Mouse (Mus musculus) natural killer cell, adult 2 months (primary cell): ENCODE data around the gene Rfc4.
"Not testable (repeated sequence)": the region's sequence is repeated elsewhere in the genome, so short reads cannot be mapped to it uniquely, and the experiment has no call there.

ENCODE experiments used
- DNase-seq, 2 experiments: peaks; one replicate each; pipeline ENCODE4 v3.0.0; 2022; ENCODE audit warnings: low spot score in 2 of 2

Gene Rfc4

DNA sequence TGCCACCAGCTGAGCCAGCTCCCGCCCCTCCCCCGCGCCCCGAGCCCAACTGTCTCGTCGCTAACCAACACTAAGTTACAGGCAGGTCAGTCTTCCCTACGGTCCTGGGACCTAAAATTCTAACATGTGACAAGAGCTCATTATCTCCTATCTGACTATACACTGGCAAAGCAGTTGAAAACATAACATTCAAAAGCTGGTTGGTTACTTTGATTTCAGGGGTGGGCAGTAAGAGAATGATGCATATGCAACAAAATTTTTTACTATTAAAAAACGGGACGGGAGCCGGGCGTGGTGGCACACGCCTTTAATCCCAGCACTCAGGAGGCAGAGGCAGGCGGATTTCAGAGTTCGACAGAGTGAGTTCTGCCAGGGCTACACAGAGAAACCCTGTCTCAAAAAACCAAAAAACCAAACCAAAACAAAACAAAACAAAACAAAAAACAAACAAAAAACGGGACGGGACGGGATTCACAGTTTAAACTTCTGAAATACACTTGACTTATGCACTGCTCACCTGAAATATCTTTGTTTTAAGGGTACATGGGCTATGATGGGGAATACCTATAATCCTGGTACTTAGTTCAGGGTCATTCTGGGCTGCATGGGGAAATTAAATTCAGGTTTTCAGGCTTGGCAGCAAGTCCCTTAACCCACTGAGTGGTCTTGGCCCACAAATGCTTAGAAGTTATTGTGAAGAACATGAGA is 24.3 kb downstream of the Rfc4 start:
- DNase-seq, result no peak

DNA sequence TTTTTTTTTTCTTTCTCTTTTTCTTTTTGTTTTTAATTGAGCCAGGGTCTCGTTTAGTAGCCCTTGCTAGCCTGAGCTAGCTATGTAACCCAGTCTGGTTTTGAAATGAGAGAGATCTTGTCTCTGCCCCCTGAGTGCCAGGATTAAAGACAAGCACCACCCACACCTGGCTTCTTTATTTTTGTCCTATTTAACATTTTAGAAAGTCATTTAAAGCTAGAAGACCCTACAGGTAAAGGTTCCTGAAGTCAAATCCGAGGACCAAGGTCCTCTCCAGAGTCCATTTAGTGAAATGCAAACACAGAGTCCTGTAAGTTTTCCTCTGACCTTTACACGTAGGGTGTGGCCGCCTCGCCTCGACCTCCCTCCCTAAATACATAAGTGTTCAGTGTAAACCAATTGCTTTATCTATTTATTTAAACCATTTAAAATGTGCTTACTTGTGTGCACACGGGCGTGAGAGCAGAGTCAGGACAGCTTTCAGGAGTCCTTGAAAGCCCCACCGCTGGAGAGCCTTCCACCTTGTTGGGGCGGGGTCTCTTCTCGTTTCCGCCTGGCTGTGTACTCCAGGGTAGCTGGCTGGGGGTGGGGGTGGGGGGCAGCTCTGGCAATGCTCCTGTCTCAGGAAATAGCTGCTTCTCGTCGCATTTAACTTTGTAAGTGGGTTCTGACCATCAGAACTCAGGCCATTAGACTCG is 25.0 kb downstream of the Rfc4 start:
- no peak for DNase-seq

DNA sequence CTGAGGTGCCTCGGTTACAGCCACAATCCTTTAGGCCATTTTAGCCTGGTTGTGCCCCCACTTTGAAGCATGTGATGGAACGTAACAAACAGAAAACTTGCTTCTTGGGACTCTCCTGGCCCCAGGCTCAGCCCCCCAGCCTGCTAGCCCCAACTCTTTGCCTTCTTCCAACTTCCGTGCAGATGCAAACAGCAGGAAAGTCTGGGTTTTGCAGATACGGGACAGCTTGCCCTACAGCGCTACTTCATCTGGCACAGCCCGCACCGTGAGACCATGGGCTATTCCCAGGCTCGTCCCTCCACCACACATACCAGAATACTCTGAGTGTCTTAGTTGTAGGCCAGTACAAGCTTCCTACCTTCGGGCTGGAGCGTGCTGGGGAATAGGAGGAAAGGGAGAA is 26.9 kb downstream of the Rfc4 start:
- no peak for DNase-seq

DNA sequence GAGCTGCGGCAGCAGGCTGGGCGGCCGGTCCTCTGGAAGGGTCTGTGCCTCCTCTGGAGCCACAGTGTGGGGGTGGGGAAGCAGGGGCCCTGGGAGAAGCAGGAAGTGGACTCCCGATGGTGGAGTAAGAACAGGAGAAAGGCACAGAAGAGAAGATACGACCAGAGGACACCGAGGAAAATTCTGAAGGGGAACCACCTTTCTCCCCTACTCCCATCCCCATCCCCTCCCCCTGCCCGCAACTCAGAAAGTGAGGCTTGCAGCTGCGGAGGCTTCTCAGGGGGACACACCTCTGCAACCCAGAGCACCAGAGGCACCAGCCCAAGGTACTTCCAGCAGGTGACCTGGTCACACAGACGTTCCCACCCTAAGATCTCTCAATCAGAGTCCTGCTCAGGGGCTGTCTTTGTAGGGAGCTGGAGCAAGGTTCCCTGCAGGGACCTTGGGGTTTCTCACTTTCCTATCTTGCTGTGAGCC is 27.4 kb downstream of the Rfc4 start:
- no peak for DNase-seq

DNA sequence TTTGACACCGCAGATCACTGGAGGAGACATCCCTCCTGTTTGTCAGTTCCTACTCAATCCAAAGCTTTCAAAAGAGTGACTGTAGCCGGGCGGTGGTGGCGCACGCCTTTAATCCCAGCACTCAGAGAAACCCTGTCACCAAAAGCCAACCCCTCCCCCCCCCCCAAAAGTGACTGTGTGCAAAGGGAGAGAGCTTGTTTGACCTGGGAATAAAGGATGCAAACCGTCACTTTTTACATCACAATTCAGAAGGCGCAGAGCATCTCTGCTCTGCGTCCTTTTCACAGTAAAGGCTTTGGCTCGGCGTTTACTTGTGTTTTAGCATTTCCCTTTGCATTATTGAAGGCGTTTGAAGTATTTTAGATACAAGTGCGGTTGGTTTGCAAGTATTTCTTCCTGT is 27.9 kb downstream of the Rfc4 start:
- DNase-seq, result no peak

DNA sequence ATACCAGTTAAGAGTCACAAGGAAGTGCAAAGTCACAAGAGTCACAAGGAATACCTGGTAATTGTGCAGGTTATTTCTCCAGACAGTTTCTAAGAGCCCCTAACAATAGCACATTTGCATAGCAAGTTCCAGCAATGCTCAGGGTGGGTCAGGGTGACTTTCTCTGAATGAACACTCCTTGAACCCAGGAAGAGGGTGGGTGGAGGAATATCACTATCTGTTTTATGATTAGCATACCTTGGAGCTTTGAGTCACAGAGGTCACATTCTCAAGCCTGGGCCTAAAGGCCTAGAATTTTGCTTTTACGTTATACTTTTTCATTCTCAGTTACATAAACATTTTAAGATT is 29.5 kb downstream of the Rfc4 start:
- not testable (repeated sequence) for DNase-seq

DNA sequence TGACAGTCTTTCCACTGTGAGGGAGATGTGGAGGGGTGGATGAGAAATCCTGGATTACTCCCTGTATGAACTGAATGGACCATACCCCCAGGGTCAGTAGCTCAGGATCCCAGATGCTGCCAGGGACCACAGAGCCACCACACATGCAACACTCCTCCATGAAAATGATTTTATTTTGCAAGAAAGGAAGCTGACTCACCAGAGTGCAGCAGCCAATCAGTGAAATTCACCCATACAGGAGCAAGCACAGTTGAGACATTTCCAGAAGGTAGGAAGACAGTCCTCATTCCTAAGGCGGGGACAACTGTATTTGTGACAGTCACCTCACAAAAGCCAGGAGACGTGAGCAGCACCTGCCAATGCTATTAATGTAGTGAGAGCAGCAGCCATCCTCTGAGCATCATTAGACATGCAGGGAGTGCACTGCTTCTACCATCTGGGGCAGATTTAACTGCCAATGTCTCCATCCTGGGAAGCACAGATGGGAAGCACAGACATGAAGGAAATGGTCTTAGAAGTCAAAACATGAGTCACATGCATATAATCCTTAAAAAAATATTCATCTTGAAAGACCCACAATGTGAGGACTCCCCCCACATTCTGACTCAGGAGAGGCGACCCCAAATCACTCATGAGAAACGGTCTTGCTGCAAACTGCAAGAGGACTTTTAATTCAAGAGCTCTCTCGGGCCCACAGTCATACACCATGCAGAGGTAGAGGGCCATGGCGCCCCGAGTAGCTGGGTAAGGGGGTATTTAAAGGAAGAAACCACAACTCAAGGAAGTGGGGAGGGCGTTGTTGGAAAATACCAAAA is 30.0 kb downstream of the Rfc4 start:
- DNase-seq, result not testable (repeated sequence)

DNA sequence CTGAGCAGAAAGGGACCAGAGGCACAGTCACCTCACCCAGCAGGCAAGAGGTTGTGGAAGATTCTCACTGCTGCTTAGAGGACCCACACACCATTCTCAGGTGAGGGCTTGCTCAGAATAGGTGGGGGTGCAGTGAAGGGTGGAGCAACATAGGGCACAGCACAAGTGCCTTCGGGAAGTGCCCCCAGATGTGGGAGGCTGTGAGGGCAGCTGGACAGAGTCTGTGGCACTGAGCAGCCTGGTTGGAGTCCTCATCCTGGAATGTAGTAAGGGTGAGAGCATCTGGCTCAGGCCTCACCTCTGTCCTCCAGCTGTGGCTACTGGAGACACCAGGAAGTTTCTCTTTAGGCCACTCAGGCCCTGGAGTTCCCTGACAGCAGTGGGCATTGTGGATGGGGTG is 30.7 kb downstream of the Rfc4 start:
- not testable (repeated sequence) for DNase-seq

DNA sequence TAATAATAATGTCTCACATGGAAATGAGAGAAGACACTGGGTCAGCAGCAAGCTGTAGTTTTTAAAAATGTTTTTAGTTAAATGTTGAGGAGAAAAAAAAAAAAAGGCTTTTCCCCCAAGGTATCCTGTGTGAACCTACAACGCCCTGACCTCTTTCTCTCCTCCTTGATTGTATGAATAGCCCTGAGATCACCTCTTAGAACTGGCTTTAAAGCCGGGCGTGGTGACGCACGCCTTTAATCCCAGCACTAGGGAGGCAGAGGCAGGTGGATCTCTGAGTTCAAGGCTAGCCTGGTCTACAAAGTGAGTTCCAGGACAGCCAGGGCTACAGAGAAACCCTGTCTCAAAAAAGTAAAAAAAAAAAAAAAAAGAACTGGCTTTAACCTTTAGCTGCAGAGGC is 32.0 kb downstream of the Rfc4 start:
- DNase-seq, result not testable (repeated sequence)

DNA sequence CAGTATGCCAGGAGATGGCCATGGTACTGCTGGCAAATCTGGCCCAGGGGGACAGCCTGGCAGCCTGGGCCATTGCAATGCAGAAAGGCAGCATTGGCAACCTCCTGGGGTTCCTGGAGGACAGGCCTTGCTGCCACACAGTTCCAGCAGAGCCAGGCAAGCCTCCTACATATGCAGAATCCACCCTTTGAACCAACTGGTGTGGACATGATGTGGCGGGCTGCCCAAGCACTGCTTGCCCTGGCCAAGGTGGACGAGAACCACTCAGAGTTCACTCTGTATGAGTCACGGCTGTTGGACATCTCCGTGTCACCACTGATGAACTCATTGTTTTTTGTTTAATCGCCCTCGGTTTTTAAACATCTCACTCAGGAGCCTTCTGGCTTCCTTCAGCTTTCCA is 33.4 kb downstream of the Rfc4 start:
- DNase-seq, result no peak

DNA sequence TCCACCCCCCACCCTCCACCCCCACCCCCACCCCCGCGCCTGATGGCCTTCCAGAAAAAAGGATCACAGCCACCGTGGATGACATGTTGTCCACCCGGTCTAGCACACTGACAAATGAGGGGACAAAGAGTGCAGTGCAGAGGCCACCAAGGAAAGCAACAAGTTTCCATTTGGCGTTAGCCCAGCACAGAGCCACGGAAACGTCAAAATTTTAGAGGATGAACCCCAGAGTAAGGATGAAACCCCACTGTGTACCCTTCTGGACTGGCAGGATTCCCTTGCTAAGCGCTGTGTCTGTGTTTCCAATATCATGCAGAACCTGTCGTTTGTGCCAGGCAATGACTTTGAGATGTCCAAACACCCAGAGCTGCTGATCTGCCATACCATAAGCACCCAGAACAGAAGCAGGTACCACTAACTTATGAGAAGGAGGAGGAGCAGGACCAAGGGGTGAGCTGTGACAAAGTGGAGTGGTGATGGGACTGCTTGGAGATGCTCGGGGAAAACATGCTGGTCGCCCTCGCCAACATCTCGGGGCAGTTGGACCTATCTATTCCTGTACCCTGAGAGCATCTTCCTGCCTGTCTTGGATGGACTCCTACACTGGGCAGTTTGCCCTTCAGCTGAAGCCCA is 34.1 kb downstream of the Rfc4 start:
- no peak for DNase-seq

DNA sequence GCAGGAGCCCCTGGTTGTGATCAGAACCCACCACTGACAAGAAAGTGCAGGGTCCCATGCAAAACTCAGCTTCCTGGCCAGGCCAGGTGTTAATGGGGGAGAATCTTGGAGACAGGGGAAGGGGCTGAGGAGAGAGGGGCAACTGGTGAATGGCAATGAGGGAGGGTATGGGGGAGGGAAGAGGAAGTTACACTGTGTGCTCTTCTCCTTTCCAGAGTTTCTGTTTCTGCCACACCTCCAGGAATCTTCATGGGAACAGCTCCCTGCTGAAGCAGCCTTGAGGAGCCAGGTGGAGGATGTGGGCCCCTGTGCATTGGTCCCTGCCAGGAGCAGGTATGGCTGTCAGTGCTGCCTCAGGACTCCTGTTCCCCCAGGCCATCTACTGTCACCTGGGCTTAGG is 36.2 kb downstream of the Rfc4 start:
- not testable (repeated sequence) for DNase-seq

DNA sequence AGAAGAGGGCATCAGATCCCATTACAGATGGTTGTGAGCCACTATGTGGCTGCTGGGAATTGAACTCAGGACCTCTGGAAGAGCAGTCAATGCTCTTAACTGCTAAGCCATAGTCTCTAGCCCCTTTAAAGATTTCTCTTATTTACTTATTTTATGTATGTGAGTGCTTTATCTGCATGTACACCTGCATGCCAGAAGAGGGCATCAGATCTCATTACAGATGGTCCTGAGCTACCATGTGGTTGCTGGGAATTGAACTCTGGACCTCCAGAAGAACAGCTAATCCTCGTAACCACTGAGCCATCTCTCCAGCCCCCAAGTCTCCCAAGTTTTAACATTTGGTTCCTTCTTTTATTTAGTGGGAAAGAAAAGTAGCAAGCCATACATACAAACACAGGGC is 39.0 kb downstream of the Rfc4 start:
- DNase-seq, result not testable (repeated sequence)

DNA sequence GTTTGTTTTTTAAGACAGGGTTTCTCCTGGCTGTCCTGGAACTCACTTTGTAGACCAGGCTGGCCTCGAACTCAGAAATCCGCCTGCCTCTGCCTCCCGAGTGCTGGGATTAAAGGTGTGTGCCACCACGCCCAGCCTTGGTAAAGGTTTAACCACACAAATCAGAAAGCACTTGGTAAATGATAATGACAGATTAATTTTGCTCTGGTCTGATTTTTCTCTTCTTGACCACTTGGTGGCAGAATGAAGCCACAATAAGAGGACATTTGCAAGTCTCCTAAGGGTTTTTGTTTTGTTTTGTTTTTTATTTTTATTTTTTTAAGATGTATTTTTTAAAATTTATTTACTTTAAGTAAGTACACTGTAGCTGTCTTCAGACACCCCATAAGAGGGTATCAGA is 39.8 kb downstream of the Rfc4 start:
- not testable (repeated sequence) for DNase-seq

DNA sequence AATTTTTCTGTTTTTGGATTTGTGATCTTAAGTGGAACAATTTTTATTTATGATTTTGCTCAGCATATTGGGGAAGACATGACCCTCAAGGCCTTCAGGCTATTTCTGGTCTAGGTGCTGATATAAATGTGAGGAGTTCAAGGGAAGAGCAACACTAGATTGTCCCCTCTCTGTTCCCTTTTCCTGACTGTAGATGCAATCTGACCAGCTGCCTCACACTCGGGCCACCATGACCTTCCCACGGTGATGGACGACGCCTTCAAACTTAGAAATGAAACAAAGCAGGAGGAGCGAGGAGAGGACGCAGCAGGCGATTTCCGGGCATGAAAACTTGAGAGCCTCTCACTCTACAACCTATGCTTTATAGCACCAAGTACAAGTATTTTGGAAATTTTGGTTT is 40.4 kb downstream of the Rfc4 start:
- DNase-seq, result not testable (repeated sequence)

DNA sequence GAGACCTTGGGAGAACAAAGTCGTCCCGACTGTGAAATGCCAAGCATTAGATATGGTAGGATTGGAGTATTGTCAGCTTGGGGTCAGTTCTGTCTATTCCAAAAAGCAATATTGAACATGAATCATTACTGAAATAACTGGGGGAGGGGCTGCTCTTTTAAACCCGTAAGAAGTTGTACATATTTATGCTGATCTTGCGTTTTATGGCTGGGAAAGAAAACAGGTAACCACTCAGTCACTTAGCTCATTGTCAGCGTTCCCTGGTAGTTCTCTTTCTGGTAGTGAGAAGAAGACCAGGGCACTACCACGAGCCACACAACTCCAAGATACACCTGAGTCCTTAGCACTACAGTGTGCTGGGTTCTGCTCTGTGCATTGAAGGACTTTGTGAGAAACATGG is 50.0 kb downstream of the Rfc4 start:
- not testable (repeated sequence) for DNase-seq
